Mouse (Mus musculus) heart, postnatal 0 days (tissue): Measurements from ENCODE around the gene Zfp459.
"Not testable (repeated sequence)": the region's sequence is repeated elsewhere in the genome, so short reads cannot be mapped to it uniquely, and the experiment has no call there.

Source experiments
- CTCF ChIP-seq: IDR thresholded peaks from 2 replicates; pipeline ENCODE4 v1.5.1; 2016; ENCODE audit warnings: antibody characterized with exemption, control low read depth, low read depth
- EP300 ChIP-seq: IDR thresholded peaks from 2 replicates; pipeline ENCODE4 v1.6.1; 2016; ENCODE audit warnings: antibody characterized with exemption, low read depth

GRCm38 (mm10) chr13:67413634-67414033, 7.6 kb downstream of the Zfp459 start:
- not testable (repeated sequence) for TF ChIP-seq EP300
- TF ChIP-seq CTCF: peak; percentile 30; the same call in 1 of the 2 replicates
